Mouse (Mus musculus) 3T3-L1 (cell line): ENCODE data around the gene Igsf21.

Experiments
- DNase-seq: peaks from one replicate; pipeline ENCODE4 v3.0.0-alpha.2; 2015; ENCODE audit warnings: low read depth, low spot score

Igsf21 gene

DNA sequence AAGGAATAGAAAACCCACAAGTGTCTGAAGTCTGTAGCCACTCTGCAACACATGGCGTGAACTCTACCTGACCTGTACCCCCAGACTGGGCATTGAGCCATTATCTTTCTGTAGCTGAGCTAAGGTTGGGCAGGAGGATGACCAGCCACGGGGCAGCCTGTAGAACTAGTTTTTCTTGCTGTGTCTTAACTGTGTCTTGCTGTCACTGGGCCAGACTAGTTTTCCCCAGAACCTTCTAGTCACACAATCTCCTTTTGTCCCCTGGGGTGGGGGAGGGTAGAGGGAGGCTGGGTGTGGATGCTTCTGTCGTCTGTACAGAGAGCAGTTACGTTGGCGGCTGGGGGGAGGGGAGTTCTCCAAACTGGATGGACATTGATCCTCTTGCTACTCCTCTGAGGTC, 267.9 kb downstream of the Igsf21 start:
- DNase-seq, result no peak

- DNase-seq, result no peak
Observed at GRCm38 (mm10) chr4:139977308-139977781, 269.2 kb downstream of the Igsf21 start.
